17 mouse cellular contexts compared by ENCODE assay signal in the genomic region with DNA sequence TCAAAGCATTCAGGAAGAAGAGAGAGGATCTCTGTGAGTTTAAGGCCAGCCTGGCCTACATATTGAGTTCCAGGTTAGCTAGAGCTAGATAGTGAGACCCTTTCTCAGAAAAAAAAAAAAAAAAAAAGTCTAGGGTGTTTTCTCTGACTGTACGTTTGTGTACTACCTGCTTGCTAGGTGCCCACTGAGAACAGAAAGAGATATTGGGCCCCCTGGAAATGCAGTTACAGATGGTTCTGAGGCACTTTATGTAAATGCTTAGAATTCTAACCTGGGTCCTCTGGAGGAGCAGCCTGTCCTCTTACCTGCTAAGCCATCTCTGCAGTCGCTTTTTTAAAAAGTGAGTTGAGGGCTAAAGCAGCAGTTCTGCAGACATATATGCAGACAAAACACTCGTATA. TPM values are rescaled to one million over a fixed set of nuclear protein-coding genes. Genes with fewer than 3 reads are reported as not detected.
DNase-seq lines count a peak whose midpoint lies in the region; ATAC-seq and TF ChIP-seq lines count a peak whose summit lies in the region.
"Had no signal": no experiment of that assay in that cellular context is flagged by ENCODE, and none has a peak within 500 bp of the region (broad histone marks: within the 10 kb centered on the region; RNA-seq: fewer than 3 reads in every experiment).

No protein-coding gene starts in this region.

- peaks cover 48% of the 10 kb centered on the region for H3K4me1 ChIP-seq in forebrain, embryonic 10.5 days
- peaks cover 17% of the 10 kb centered on the region for H3K4me1 ChIP-seq in forebrain, embryonic 11.5 days (replicated peaks; ENCODE audit: control insufficient read depth, insufficient read depth, low read length)
- peaks cover 28% of the 10 kb centered on the region for H3K4me1 ChIP-seq in liver, embryonic 11.5 days (replicated peaks; ENCODE audit: control insufficient read depth, insufficient read depth, low read length)
- H3K4me1 ChIP-seq in liver, postnatal 0 days (ENCODE audit: insufficient read depth), result peaks cover 36% of the 10 kb centered on the region
- H3K4me1 ChIP-seq in hindbrain, postnatal 0 days (ENCODE audit: insufficient read depth, low read length), result peaks cover 16% of the 10 kb centered on the region
- 0 out of 2 replicates have a peak, but pooled peaks cover 19% of the 10 kb centered on the region for H3K4me1 ChIP-seq in midbrain, postnatal 0 days (ENCODE audit: insufficient read depth, low read length)

- no peaks in the 10 kb centered on the region for H3K9me3 ChIP-seq in forebrain, embryonic 10.5 days
- H3K9me3 ChIP-seq in forebrain, embryonic 11.5 days (ENCODE audit: control insufficient read depth, low read length), result no peaks in the 10 kb centered on the region
- no peaks in the 10 kb centered on the region for H3K9me3 ChIP-seq in liver, embryonic 11.5 days (ENCODE audit: control insufficient read depth, low read length)
- no peaks in the 10 kb centered on the region for H3K9me3 ChIP-seq in liver, postnatal 0 days (ENCODE audit: low read length)
- no peaks in the 10 kb centered on the region for H3K9me3 ChIP-seq in hindbrain, postnatal 0 days (ENCODE audit: low read length)
- no peaks in the 10 kb centered on the region for H3K9me3 ChIP-seq in midbrain, postnatal 0 days (ENCODE audit: low read length)
- H3K9me3 ChIP-seq: neural tube, embryonic 12.5 days had no signal

- ATAC-seq in forebrain, embryonic 11.5 days (replicated peaks; ENCODE audit: low FRiP score), result no peak
- ATAC-seq in liver, embryonic 11.5 days (replicated peaks; ENCODE audit: low FRiP score), result no peak
- no peak for ATAC-seq in liver, postnatal 0 days
- ATAC-seq in hindbrain, postnatal 0 days, result no peak
- no peak for ATAC-seq in midbrain, postnatal 0 days (ENCODE audit: low FRiP score)

- no peak overlapping the region for H3K9ac ChIP-seq in forebrain, embryonic 11.5 days (ENCODE audit: low read length)
- H3K9ac ChIP-seq in liver, embryonic 11.5 days (ENCODE audit: low read depth, low read length), result no peak overlapping the region
- no peak overlapping the region for H3K9ac ChIP-seq in liver, postnatal 0 days (replicated peaks)
- no peak overlapping the region for H3K9ac ChIP-seq in hindbrain, postnatal 0 days (replicated peaks; ENCODE audit: low read length)
- H3K9ac ChIP-seq in midbrain, postnatal 0 days (replicated peaks; ENCODE audit: low read length, poor library complexity, severe bottlenecking), result no peak overlapping the region

- no peak for TF ChIP-seq EP300 in liver, postnatal 0 days (IDR thresholded peaks at IDR 0.05; ENCODE audit: low read depth)

- WGBS in forebrain, embryonic 10.5 days, result 68% methylated on average over 3 of the region's 3 CpGs
- WGBS in forebrain, embryonic 11.5 days, result 60% methylated on average over 3 of the region's 3 CpGs
- 69% methylated on average over 3 of the region's 3 CpGs for WGBS in liver, embryonic 11.5 days
- 68% methylated on average over 3 of the region's 3 CpGs for WGBS in liver, postnatal 0 days (ENCODE audit: insufficient replicate concordance)
- WGBS in hindbrain, postnatal 0 days, result 69% methylated on average over 3 of the region's 3 CpGs
- 75% methylated on average over 3 of the region's 3 CpGs for WGBS in midbrain, postnatal 0 days

- no peak for TF ChIP-seq CTCF in liver, postnatal 0 days (IDR thresholded peaks at IDR 0.05; ENCODE audit: low read depth)
- TF ChIP-seq CTCF in hindbrain, postnatal 0 days (IDR thresholded peaks at IDR 0.05; ENCODE audit: low read depth), result no peak
- no peak for TF ChIP-seq CTCF in midbrain, postnatal 0 days (IDR thresholded peaks at IDR 0.05)

- peak overlapping the region; percentile 64; the same call in 1 of the 2 replicates for H3K4me3 ChIP-seq in forebrain, embryonic 10.5 days
- H3K4me3 ChIP-seq in forebrain, embryonic 11.5 days (ENCODE audit: low read depth, low read length), result no peak overlapping the region
- no peak overlapping the region for H3K4me3 ChIP-seq in liver, embryonic 11.5 days (ENCODE audit: low read depth, low read length)
- H3K4me3 ChIP-seq in liver, postnatal 0 days (ENCODE audit: low read depth, low read length), result no peak overlapping the region
- no peak overlapping the region for H3K4me3 ChIP-seq in hindbrain, postnatal 0 days (ENCODE audit: low read length)
- peak overlapping the region; percentile 57 for H3K4me3 ChIP-seq in midbrain, postnatal 0 days (ENCODE audit: low read depth, low read length)

- H3K27ac ChIP-seq in forebrain, embryonic 10.5 days, result no peak overlapping the region
- no peak overlapping the region for H3K27ac ChIP-seq in forebrain, embryonic 11.5 days (ENCODE audit: low read depth, low read length)
- H3K27ac ChIP-seq in liver, embryonic 11.5 days (ENCODE audit: low read depth, low read length), result no peak overlapping the region
- no peak overlapping the region for H3K27ac ChIP-seq in liver, postnatal 0 days (ENCODE audit: low read depth)
- peak overlapping the region; percentile 82; the same call in 1 of the 2 replicates for H3K27ac ChIP-seq in hindbrain, postnatal 0 days
- H3K27ac ChIP-seq in midbrain, postnatal 0 days (ENCODE audit: low read depth, low read length), result peak overlapping the region; percentile 87
- H3K27ac ChIP-seq: neural tube, embryonic 12.5 days had no signal

- no peak for DNase-seq in forebrain, embryonic 10.5 days (ENCODE audit: extremely low spot score, low spot score)
- no peak for DNase-seq in forebrain, embryonic 11.5 days (ENCODE audit: low spot score)
- no peak for DNase-seq in liver, embryonic 11.5 days (ENCODE audit: low spot score)
- no peak for DNase-seq in liver, postnatal 0 days
- DNase-seq in hindbrain, postnatal 0 days (ENCODE audit: low spot score), result no peak
- DNase-seq in midbrain, postnatal 0 days (ENCODE audit: low spot score), result no peak
- no peak for DNase-seq in cerebellum, postnatal 10 days
- DNase-seq in adrenal gland, postnatal 25 days, result no peak
- DNase-seq: adrenal gland, postnatal 10 days; kidney, postnatal 36 days; right cerebral cortex, adult 18-20 months had no signal

- H3K4me2 ChIP-seq in forebrain, embryonic 11.5 days (ENCODE audit: low read depth, low read length, severe bottlenecking), result no peak overlapping the region
- H3K4me2 ChIP-seq in liver, embryonic 11.5 days, result peak overlapping the region; percentile 93
- H3K4me2 ChIP-seq in liver, postnatal 0 days (ENCODE audit: low read depth, low read length), result no peak overlapping the region
- no peak overlapping the region for H3K4me2 ChIP-seq in hindbrain, postnatal 0 days (ENCODE audit: low read depth, low read length)
- peak overlapping the region; percentile 80; the same call in 1 of the 2 replicates for H3K4me2 ChIP-seq in midbrain, postnatal 0 days (ENCODE audit: low read depth, low read length, poor library complexity, severe bottlenecking)

- H3K36me3 ChIP-seq in forebrain, embryonic 10.5 days (replicated peaks), result no peaks in the 10 kb centered on the region
- no peaks in the 10 kb centered on the region for H3K36me3 ChIP-seq in forebrain, embryonic 11.5 days (ENCODE audit: control insufficient read depth, insufficient read depth, low read length)
- no peaks in the 10 kb centered on the region for H3K36me3 ChIP-seq in liver, embryonic 11.5 days (ENCODE audit: control insufficient read depth, insufficient read depth, low read length)
- H3K36me3 ChIP-seq in liver, postnatal 0 days (replicated peaks; ENCODE audit: insufficient read depth, low read length), result no peaks in the 10 kb centered on the region
- H3K36me3 ChIP-seq in hindbrain, postnatal 0 days (ENCODE audit: insufficient read depth, low read length), result no peaks in the 10 kb centered on the region
- no peaks in the 10 kb centered on the region for H3K36me3 ChIP-seq in midbrain, postnatal 0 days (ENCODE audit: insufficient read depth, low read length)
- H3K36me3 ChIP-seq: neural tube, embryonic 12.5 days had no signal

- peaks cover 26% of the 10 kb centered on the region for H3K27me3 ChIP-seq in forebrain, embryonic 10.5 days (ENCODE audit: poor library complexity, severe bottlenecking)
- peaks cover 7% of the 10 kb centered on the region; the same call in 1 of the 2 replicates for H3K27me3 ChIP-seq in forebrain, embryonic 11.5 days (ENCODE audit: control insufficient read depth, insufficient read depth, low read length)
- peaks cover 8% of the 10 kb centered on the region for H3K27me3 ChIP-seq in liver, embryonic 11.5 days (replicated peaks; ENCODE audit: control insufficient read depth, insufficient read depth, low read length)
- peaks cover 7% of the 10 kb centered on the region for H3K27me3 ChIP-seq in liver, postnatal 0 days (ENCODE audit: insufficient read depth, low read length)
- no peaks in the 10 kb centered on the region for H3K27me3 ChIP-seq in hindbrain, postnatal 0 days (ENCODE audit: insufficient read depth, low read length)
- H3K27me3 ChIP-seq in midbrain, postnatal 0 days (ENCODE audit: insufficient read depth, low read length), result no peaks in the 10 kb centered on the region

RNA-seq across cellular contexts. Expression of gene Cdk2ap2, which starts 1.2 kb away (rescaled TPM):
- polyA plus RNA-seq in forebrain, embryonic 10.5 days (2016; fragmentation: Nextera tagmentation; extraction: Ambion mirVana), result 85.8 and 86.6 TPM in 2 replicates
- 73.6 and 83.9 TPM in 2 replicates for polyA plus RNA-seq in forebrain, embryonic 11.5 days (2014; fragmentation: Nextera tagmentation; extraction: Ambion mirVana)
- 121 and 135 TPM in 2 replicates for polyA plus RNA-seq in liver, embryonic 11.5 days (2014; fragmentation: Nextera tagmentation; extraction: Ambion mirVana)
- polyA plus RNA-seq in liver, postnatal 0 days (2015; fragmentation: Nextera tagmentation; extraction: Ambion mirVana), result 91.2 and 91.9 TPM in 2 replicates
- 49.4 and 57.5 TPM in 2 replicates for total RNA-seq in hindbrain, postnatal 0 days (2014; rRNA removed)
- 63.9 and 64.6 TPM in 2 replicates for polyA plus RNA-seq in hindbrain, postnatal 0 days (2015; fragmentation: Nextera tagmentation; extraction: Ambion mirVana)
- total RNA-seq in midbrain, postnatal 0 days (2014; rRNA removed), result 37.4 and 45.6 TPM in 2 replicates
- 60.5 and 64.2 TPM in 2 replicates for polyA plus RNA-seq in midbrain, postnatal 0 days (2015; fragmentation: Nextera tagmentation; extraction: Ambion mirVana)
- total RNA-seq in adrenal gland, postnatal 25 days (2021), result 84.7 and 88.0 TPM in 2 replicates

RNA-seq across cellular contexts. Expression of gene Pitpnm1, which starts 4.0 kb away (rescaled TPM):
- polyA plus RNA-seq in forebrain, embryonic 10.5 days (2016; fragmentation: Nextera tagmentation; extraction: Ambion mirVana), result 12.1 and 15.8 TPM in 2 replicates
- 13.9 and 18.0 TPM in 2 replicates for polyA plus RNA-seq in forebrain, embryonic 11.5 days (2014; fragmentation: Nextera tagmentation; extraction: Ambion mirVana)
- 7.2 and 8.0 TPM in 2 replicates for polyA plus RNA-seq in liver, embryonic 11.5 days (2014; fragmentation: Nextera tagmentation; extraction: Ambion mirVana)
- 6.6 and 7.4 TPM in 2 replicates for polyA plus RNA-seq in liver, postnatal 0 days (2015; fragmentation: Nextera tagmentation; extraction: Ambion mirVana)
- total RNA-seq in hindbrain, postnatal 0 days (2014; rRNA removed), result 134 and 142 TPM in 2 replicates
- polyA plus RNA-seq in hindbrain, postnatal 0 days (2015; fragmentation: Nextera tagmentation; extraction: Ambion mirVana), result 88.0 and 91.9 TPM in 2 replicates
- total RNA-seq in midbrain, postnatal 0 days (2014; rRNA removed), result 162 and 187 TPM in 2 replicates
- polyA plus RNA-seq in midbrain, postnatal 0 days (2015; fragmentation: Nextera tagmentation; extraction: Ambion mirVana), result 127 and 134 TPM in 2 replicates
- 54.8 and 73.7 TPM in 2 replicates for total RNA-seq in adrenal gland, postnatal 25 days (2021)

RNA-seq across cellular contexts. Expression of gene Cabp2, which starts 14.4 kb away (rescaled TPM):
- not detected in 2 replicates for polyA plus RNA-seq in forebrain, embryonic 10.5 days (2016; fragmentation: Nextera tagmentation; extraction: Ambion mirVana)
- polyA plus RNA-seq in forebrain, embryonic 11.5 days (2014; fragmentation: Nextera tagmentation; extraction: Ambion mirVana), result not detected in 2 replicates
- 0.51 and 0.52 TPM in 2 replicates for polyA plus RNA-seq in liver, embryonic 11.5 days (2014; fragmentation: Nextera tagmentation; extraction: Ambion mirVana)
- polyA plus RNA-seq in liver, postnatal 0 days (2015; fragmentation: Nextera tagmentation; extraction: Ambion mirVana), result 0.38 and 0.43 TPM in 2 replicates
- not detected in 2 replicates for total RNA-seq in hindbrain, postnatal 0 days (2014; rRNA removed)
- not detected in 2 replicates for polyA plus RNA-seq in hindbrain, postnatal 0 days (2015; fragmentation: Nextera tagmentation; extraction: Ambion mirVana)
- not detected in 2 replicates for total RNA-seq in midbrain, postnatal 0 days (2014; rRNA removed)
- polyA plus RNA-seq in midbrain, postnatal 0 days (2015; fragmentation: Nextera tagmentation; extraction: Ambion mirVana), result not detected in 2 replicates
- not detected in 2 replicates for total RNA-seq in adrenal gland, postnatal 25 days (2021)
- total RNA-seq: common myeloid progenitor, adult 5-6 weeks; gastrocnemius, adult 18-20 months; left cerebral cortex, adult 18-20 months; megakaryocyte, adult 5-6 weeks had no signal
- polyA plus RNA-seq: heart, embryonic 11.5 days; neural tube, embryonic 12.5 days had no signal

RNA-seq across cellular contexts. Expression of gene Aip, which starts 29.9 kb away (rescaled TPM):
- polyA plus RNA-seq in forebrain, embryonic 10.5 days (2016; fragmentation: Nextera tagmentation; extraction: Ambion mirVana), result 55.2 and 56.5 TPM in 2 replicates
- polyA plus RNA-seq in forebrain, embryonic 11.5 days (2014; fragmentation: Nextera tagmentation; extraction: Ambion mirVana), result 52.3 and 59.0 TPM in 2 replicates
- 56.2 and 61.8 TPM in 2 replicates for polyA plus RNA-seq in liver, embryonic 11.5 days (2014; fragmentation: Nextera tagmentation; extraction: Ambion mirVana)
- polyA plus RNA-seq in liver, postnatal 0 days (2015; fragmentation: Nextera tagmentation; extraction: Ambion mirVana), result 23.1 and 26.8 TPM in 2 replicates
- total RNA-seq in hindbrain, postnatal 0 days (2014; rRNA removed), result 33.4 and 38.2 TPM in 2 replicates
- 89.4 and 94.3 TPM in 2 replicates for polyA plus RNA-seq in hindbrain, postnatal 0 days (2015; fragmentation: Nextera tagmentation; extraction: Ambion mirVana)
- total RNA-seq in midbrain, postnatal 0 days (2014; rRNA removed), result 29.8 and 49.9 TPM in 2 replicates
- polyA plus RNA-seq in midbrain, postnatal 0 days (2015; fragmentation: Nextera tagmentation; extraction: Ambion mirVana), result 87.7 and 97.6 TPM in 2 replicates
- 108 and 117 TPM in 2 replicates for total RNA-seq in adrenal gland, postnatal 25 days (2021)

RNA-seq across cellular contexts. Expression of gene Gstp3, which starts 36.4 kb away (rescaled TPM):
- polyA plus RNA-seq in forebrain, embryonic 10.5 days (2016; fragmentation: Nextera tagmentation; extraction: Ambion mirVana), result not detected in 2 replicates
- not detected in 2 replicates for polyA plus RNA-seq in forebrain, embryonic 11.5 days (2014; fragmentation: Nextera tagmentation; extraction: Ambion mirVana)
- 14.6 and 16.7 TPM in 2 replicates for polyA plus RNA-seq in liver, embryonic 11.5 days (2014; fragmentation: Nextera tagmentation; extraction: Ambion mirVana)
- polyA plus RNA-seq in liver, postnatal 0 days (2015; fragmentation: Nextera tagmentation; extraction: Ambion mirVana), result 64.5 and 67.3 TPM in 2 replicates
- total RNA-seq in hindbrain, postnatal 0 days (2014; rRNA removed), result not detected in 2 replicates
- polyA plus RNA-seq in hindbrain, postnatal 0 days (2015; fragmentation: Nextera tagmentation; extraction: Ambion mirVana), result not detected in 2 replicates
- not detected in 2 replicates for total RNA-seq in midbrain, postnatal 0 days (2014; rRNA removed)
- not detected in 2 replicates for polyA plus RNA-seq in midbrain, postnatal 0 days (2015; fragmentation: Nextera tagmentation; extraction: Ambion mirVana)
- total RNA-seq in adrenal gland, postnatal 25 days (2021), result 0.76 and 5.2 TPM in 2 replicates
- total RNA-seq: gastrocnemius, adult 18-20 months; left cerebral cortex, adult 18-20 months had no signal
- polyA plus RNA-seq: neural tube, embryonic 12.5 days had no signal

Comparison
In these comparisons a context has a peak if more than half of its experiments do, and no peak if none do; other contexts are left out.
1. H3K4me3 ChIP-seq: peak in forebrain, embryonic 10.5 days (single experiment) and midbrain, postnatal 0 days (single experiment); none in forebrain, embryonic 11.5 days (single experiment), liver, embryonic 11.5 days (single experiment), liver, postnatal 0 days (single experiment) and hindbrain, postnatal 0 days (single experiment).
2. H3K4me2 ChIP-seq: peak in liver, embryonic 11.5 days (single experiment) and midbrain, postnatal 0 days (single experiment); none in forebrain, embryonic 11.5 days (single experiment), liver, postnatal 0 days (single experiment) and hindbrain, postnatal 0 days (single experiment).
3. H3K27ac ChIP-seq: peak in hindbrain, postnatal 0 days (single experiment) and midbrain, postnatal 0 days (single experiment); none in forebrain, embryonic 10.5 days (single experiment), forebrain, embryonic 11.5 days (single experiment), liver, embryonic 11.5 days (single experiment) and liver, postnatal 0 days (single experiment).